Mouse (Mus musculus): ENCODE measurements around the gene Npdc1.

DNA sequence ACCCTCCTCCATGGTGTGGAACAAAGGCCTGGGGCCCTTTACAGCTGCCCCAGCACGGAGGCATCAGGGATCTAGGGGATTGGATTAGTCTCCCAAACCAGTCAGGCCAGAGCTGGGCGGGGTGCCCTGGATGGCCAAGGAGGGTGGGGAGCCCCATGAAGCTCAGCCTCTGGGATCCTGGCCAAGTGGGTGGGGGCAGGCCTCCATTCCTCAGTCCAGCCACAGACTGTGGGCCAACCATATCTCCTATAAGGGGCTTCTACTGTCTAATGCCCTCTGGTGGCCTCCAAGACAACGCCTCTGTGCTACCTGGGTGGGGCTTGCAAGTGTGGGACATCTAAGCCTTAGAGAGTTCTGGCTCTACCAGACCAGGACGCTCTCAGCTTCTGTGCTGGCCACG is 59.8 kb downstream of the Npdc1 start:
- no peak for TF ChIP-seq CTCF (IDR thresholded peaks at IDR 0.05 in 2 of 3, conservative IDR thresholded peaks at IDR 0.05 in 1 of 3; ENCODE audit: control insufficient read depth in 1 of 3, insufficient read depth in 1 of 3, low read depth in 2 of 3, low read length in 3 of 3, poor library complexity in 1 of 3, severe bottlenecking in 1 of 3)
- TF ChIP-seq POLR2A (IDR thresholded peaks at IDR 0.05; ENCODE audit: control insufficient read depth in 1 of 2, insufficient read depth in 1 of 2, low read depth in 1 of 2, low read length in 2 of 2, poor library complexity in 1 of 2): no peak
- no peak for TF ChIP-seq RAD21 (IDR thresholded peaks at IDR 0.05; ENCODE audit: low read depth, low read length)
